Mouse (Mus musculus): ENCODE measurements at regions not wholly inside any gene's neighbourhood (a gene's known extent, or its start where the extent isn't known, plus 50 kb on each side); places are given as distances from the start of the nearest gene placed in this dataset.

DNA sequence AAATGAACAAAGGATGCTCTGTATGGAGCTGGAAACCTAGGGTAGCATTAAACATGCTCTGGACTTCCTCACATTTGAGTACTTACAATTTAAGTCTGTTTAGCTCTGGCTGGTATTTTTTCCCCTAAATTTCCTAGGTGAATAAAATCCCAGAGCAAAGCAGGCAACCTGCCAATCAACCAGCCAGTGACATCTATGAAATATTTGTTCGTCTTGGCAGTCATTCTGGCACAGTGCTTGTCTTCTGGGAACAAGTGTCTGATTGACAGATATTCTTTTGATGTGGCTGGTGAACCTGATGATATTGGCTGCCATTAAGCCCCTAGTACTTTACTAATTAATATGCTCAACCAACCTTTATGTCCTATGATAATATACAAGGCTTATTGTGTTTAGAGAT lies 64.1 kb upstream of the Dcaf12l2 start:
- peak in 1 of 2 experiments; percentile 1 for DNase-seq (ENCODE audit: low spot score in 2 of 2)
